Mouse (Mus musculus) midbrain, embryonic 15.5 days (tissue): Measurements from ENCODE around the gene Smyd3. TPM values are rescaled to one million over a fixed set of nuclear protein-coding genes. Genes with fewer than 3 reads are reported as not detected.

Experiments
- ATAC-seq: fragments of 200-750 bp; cut with Nextera tagmentation; replicated peaks from 2 replicates; pipeline ENCODE4 v1.8.0; 2017; ENCODE audit warnings: moderate TSS enrichment
- H3K27ac ChIP-seq: fragments of 300-500 bp; sonication (generic); 2 replicates; pipeline ENCODE4 v1.5.1; 2015; ENCODE audit warnings: mild to moderate bottlenecking, inconsistent platforms
- H3K27me3 ChIP-seq: fragments of 300-500 bp; sonication (generic); replicated peaks from 2 replicates; pipeline ENCODE4 v1.6.1; 2015; ENCODE audit warnings: inconsistent platforms
- H3K36me3 ChIP-seq: fragments of 300-500 bp; sonication (generic); replicated peaks from 2 replicates; pipeline ENCODE4 v1.6.1; 2015; ENCODE audit warnings: inconsistent platforms
- H3K4me1 ChIP-seq: fragments of 300-500 bp; sonication (generic); 2 replicates; pipeline ENCODE4 v1.6.1; 2015; ENCODE audit warnings: inconsistent platforms
- H3K4me2 ChIP-seq: fragments of 300-500 bp; sonication (generic); 2 replicates; pipeline ENCODE4 v1.6.1; 2015; ENCODE audit warnings: inconsistent platforms, mild to moderate bottlenecking, moderate library complexity
- H3K4me3 ChIP-seq: fragments of 300-500 bp; sonication (generic); 2 replicates; pipeline ENCODE4 v1.5.1; 2015; ENCODE audit warnings: mild to moderate bottlenecking, inconsistent platforms
- H3K9ac ChIP-seq: fragments of 300-500 bp; sonication (generic); 2 replicates; pipeline ENCODE4 v1.6.1; 2015; ENCODE audit warnings: mild to moderate bottlenecking, inconsistent platforms
- H3K9me3 ChIP-seq: fragments of 300-500 bp; sonication (generic); 2 replicates; pipeline ENCODE4 v1.6.1; 2016; ENCODE audit warnings: inconsistent platforms
- WGBS: fragments of 180-500 bp; shearing (Covaris S2); methylation state at CpG from one replicate; pipeline ENCODE4 v1.1.7; 2015; ENCODE audit warnings: mixed read lengths; 5-methylcytosine and 5-hydroxymethylcytosine counted together
- polyA plus RNA-seq: library from polyadenylated mRNA; unstranded; fragments of >200 nt; fragmentation: Nextera tagmentation; extraction: Ambion mirVana; gene quantifications from 2 replicates; pipeline ENCODE4 v1.2.1, GENCODE M21; 2015

The Smyd3 gene
- polyA plus RNA-seq, 1 experiment from 2014 or later, result 24.8 TPM

- Histone ChIP-seq H3K9me3 (no peaks in the 10 kb centered on the region), H3K27ac (no peak overlapping the region), H3K36me3 (no peaks in the 10 kb centered on the region), H3K27me3 (no peaks in the 10 kb centered on the region), H3K4me2 (no peak overlapping the region), H3K4me1 (peaks cover 13% of the 10 kb centered on the region), H3K9ac (no peak overlapping the region), H3K4me3 (no peak overlapping the region)
- WGBS, result 81% methylated on average over 11 of the region's 11 CpGs
- ATAC-seq, result no peak
These were observed 261.9 kb downstream of the Smyd3 start for GRCm38 (mm10) chr1:179255826-179256512.

- peaks cover 16% of the 10 kb centered on the region for H3K4me1 ChIP-seq
- ATAC-seq, result no peak
- no peaks in the 10 kb centered on the region for H3K9me3 ChIP-seq
- WGBS, result 17% methylated on average over 3 of the region's 3 CpGs
- no peak overlapping the region for H3K4me2 ChIP-seq
- no peaks in the 10 kb centered on the region for H3K27me3 ChIP-seq
- no peak overlapping the region for H3K4me3 ChIP-seq
- no peaks in the 10 kb centered on the region for H3K36me3 ChIP-seq
- no peak overlapping the region for H3K27ac ChIP-seq
- H3K9ac ChIP-seq, result no peak overlapping the region
These were observed 263.3 kb downstream of the Smyd3 start for GRCm38 (mm10) chr1:179254531-179254930.

GRCm38 (mm10) chr1:179252611-179253010 is 265.2 kb downstream of the Smyd3 start:
- Histone ChIP-seq H3K27me3 (no peaks in the 10 kb centered on the region), H3K4me1 (peaks cover 20% of the 10 kb centered on the region), H3K27ac (no peak overlapping the region), H3K36me3 (no peaks in the 10 kb centered on the region), H3K4me2 (no peak overlapping the region), H3K9me3 (no peaks in the 10 kb centered on the region), H3K9ac (no peak overlapping the region), H3K4me3 (no peak overlapping the region)
- WGBS, result 83% methylated on average over 4 of the region's 4 CpGs
- ATAC-seq, result no peak

- Histone ChIP-seq H3K27me3 (no peaks in the 10 kb centered on the region), H3K4me2 (no peak overlapping the region), H3K4me3 (no peak overlapping the region), H3K4me1 (peaks cover 20% of the 10 kb centered on the region), H3K9me3 (no peaks in the 10 kb centered on the region), H3K36me3 (no peaks in the 10 kb centered on the region), H3K9ac (no peak overlapping the region), H3K27ac (no peak overlapping the region)
- 0 out of 2 replicates have a peak, but pooled peaks have one; percentile 31 for ATAC-seq
- 79% methylated on average over 3 of the region's 3 CpGs for WGBS
These were observed 267.5 kb downstream of the Smyd3 start for GRCm38 (mm10) chr1:179250388-179250787.

- no peak overlapping the region for H3K4me3 ChIP-seq
- no peak overlapping the region for H3K4me2 ChIP-seq
- H3K9ac ChIP-seq, result no peak overlapping the region
- no peaks in the 10 kb centered on the region for H3K4me1 ChIP-seq
- H3K9me3 ChIP-seq, result no peaks in the 10 kb centered on the region
- 79% methylated on average over 8 of the region's 8 CpGs for WGBS
- no peak overlapping the region for H3K27ac ChIP-seq
- H3K27me3 ChIP-seq, result no peaks in the 10 kb centered on the region
- no peaks in the 10 kb centered on the region for H3K36me3 ChIP-seq
- no peak for ATAC-seq
These were observed 274.3 kb downstream of the Smyd3 start for GRCm38 (mm10) chr1:179243554-179243953.

- ATAC-seq, result no peak
- WGBS, result 91% methylated on average over 6 of the region's 6 CpGs
- H3K9ac ChIP-seq, result no peak overlapping the region
- H3K27ac ChIP-seq, result no peak overlapping the region
- H3K4me2 ChIP-seq, result no peak overlapping the region
- no peaks in the 10 kb centered on the region for H3K9me3 ChIP-seq
- no peak overlapping the region for H3K4me3 ChIP-seq
- H3K4me1 ChIP-seq, result no peaks in the 10 kb centered on the region
- H3K36me3 ChIP-seq, result no peaks in the 10 kb centered on the region
- no peaks in the 10 kb centered on the region for H3K27me3 ChIP-seq
These were observed 277.1 kb downstream of the Smyd3 start for GRCm38 (mm10) chr1:179240663-179241279.

- Histone ChIP-seq H3K9me3 (no peaks in the 10 kb centered on the region), H3K4me3 (no peak overlapping the region), H3K4me2 (no peak overlapping the region), H3K27me3 (no peaks in the 10 kb centered on the region), H3K27ac (no peak overlapping the region), H3K4me1 (no peaks in the 10 kb centered on the region), H3K36me3 (no peaks in the 10 kb centered on the region), H3K9ac (no peak overlapping the region)
- ATAC-seq, result no peak
- WGBS, result 79% methylated on average over 2 of the region's 2 CpGs
These were observed 279.2 kb downstream of the Smyd3 start for GRCm38 (mm10) chr1:179238639-179239038.

- H3K4me3 ChIP-seq, result no peak overlapping the region
- 39% methylated on average over 7 of the region's 7 CpGs for WGBS
- H3K9ac ChIP-seq, result no peak overlapping the region
- H3K4me2 ChIP-seq, result no peak overlapping the region
- H3K4me1 ChIP-seq, result no peaks in the 10 kb centered on the region
- no peaks in the 10 kb centered on the region for H3K27me3 ChIP-seq
- no peak overlapping the region for H3K27ac ChIP-seq
- H3K36me3 ChIP-seq, result no peaks in the 10 kb centered on the region
- no peak for ATAC-seq
- H3K9me3 ChIP-seq, result no peaks in the 10 kb centered on the region
These were observed 279.9 kb downstream of the Smyd3 start for GRCm38 (mm10) chr1:179237989-179238388.

GRCm38 (mm10) chr1:179236217-179236840 is 281.5 kb downstream of the Smyd3 start:
- H3K27ac ChIP-seq, result no peak overlapping the region
- H3K9ac ChIP-seq, result no peak overlapping the region
- H3K27me3 ChIP-seq, result no peaks in the 10 kb centered on the region
- no peak overlapping the region for H3K4me2 ChIP-seq
- no peaks in the 10 kb centered on the region for H3K36me3 ChIP-seq
- H3K9me3 ChIP-seq, result no peaks in the 10 kb centered on the region
- H3K4me1 ChIP-seq, result peaks cover 5% of the 10 kb centered on the region; the same call in 1 of the 2 replicates
- no peak overlapping the region for H3K4me3 ChIP-seq
- no peak for ATAC-seq
- 90% methylated on average over 8 of the region's 8 CpGs for WGBS

GRCm38 (mm10) chr1:179231777-179232661 is 285.8 kb downstream of the Smyd3 start:
- Histone ChIP-seq H3K4me1 (peaks cover 8% of the 10 kb centered on the region; the same call in 1 of the 2 replicates), H3K4me2 (no peak overlapping the region), H3K36me3 (no peaks in the 10 kb centered on the region), H3K4me3 (no peak overlapping the region), H3K9ac (no peak overlapping the region), H3K9me3 (no peaks in the 10 kb centered on the region), H3K27me3 (no peaks in the 10 kb centered on the region), H3K27ac (peak overlapping the region; percentile 69)
- WGBS, result 26% methylated on average over 13 of the region's 13 CpGs
- peak; percentile 92 for ATAC-seq

GRCm38 (mm10) chr1:179229515-179229914 is 288.3 kb downstream of the Smyd3 start:
- Histone ChIP-seq H3K9me3 (no peaks in the 10 kb centered on the region), H3K27ac (no peak overlapping the region), H3K4me1 (peaks cover 8% of the 10 kb centered on the region; the same call in 1 of the 2 replicates), H3K27me3 (no peaks in the 10 kb centered on the region), H3K36me3 (no peaks in the 10 kb centered on the region), H3K9ac (no peak overlapping the region), H3K4me2 (no peak overlapping the region), H3K4me3 (no peak overlapping the region)
- ATAC-seq, result no peak
- WGBS, result 68% methylated on average over 3 of the region's 3 CpGs

- H3K9me3 ChIP-seq, result no peaks in the 10 kb centered on the region
- no peaks in the 10 kb centered on the region for H3K27me3 ChIP-seq
- H3K4me3 ChIP-seq, result no peak overlapping the region
- no peaks in the 10 kb centered on the region for H3K36me3 ChIP-seq
- H3K27ac ChIP-seq, result no peak overlapping the region
- H3K4me2 ChIP-seq, result no peak overlapping the region
- no peak for ATAC-seq
- no peaks in the 10 kb centered on the region for H3K4me1 ChIP-seq
- WGBS, result 71% methylated on average over 1 of the region's 1 CpGs
- no peak overlapping the region for H3K9ac ChIP-seq
These were observed 297.6 kb downstream of the Smyd3 start for GRCm38 (mm10) chr1:179220290-179220689.
